Mouse (Mus musculus) skeletal muscle tissue, adult 2 months (tissue): ENCODE data around the gene Olfr559.

Experiments used
- DNase-seq: peaks from one replicate; pipeline ENCODE4 v3.0.0-alpha.2; 2012; ENCODE audit warnings: low read depth, low spot score

The Olfr559 gene

DNA sequence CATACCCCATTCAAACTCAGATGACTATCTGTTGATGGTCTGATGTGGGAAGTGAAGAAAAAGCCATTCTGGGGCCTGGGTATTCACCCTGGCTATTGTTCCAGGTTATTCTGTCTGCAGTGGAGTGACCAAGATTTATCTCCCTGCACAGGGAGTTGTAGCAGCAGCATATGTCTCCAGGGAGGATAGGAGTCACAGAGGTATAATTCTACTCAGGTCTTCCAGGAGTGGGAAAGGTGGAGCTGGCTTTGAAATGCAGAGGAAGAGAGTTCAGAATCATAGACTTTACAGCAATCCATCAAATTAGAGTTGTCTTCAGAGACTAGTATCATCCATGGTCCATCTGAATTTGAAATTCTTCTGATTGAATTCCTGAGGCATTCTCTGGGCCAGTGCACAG lies at the start of gene Olfr559:
Gene Olfr559 (minus strand): TSS at position 101 of the 400 bp plus-strand sequence.
- no peak for DNase-seq

DNA sequence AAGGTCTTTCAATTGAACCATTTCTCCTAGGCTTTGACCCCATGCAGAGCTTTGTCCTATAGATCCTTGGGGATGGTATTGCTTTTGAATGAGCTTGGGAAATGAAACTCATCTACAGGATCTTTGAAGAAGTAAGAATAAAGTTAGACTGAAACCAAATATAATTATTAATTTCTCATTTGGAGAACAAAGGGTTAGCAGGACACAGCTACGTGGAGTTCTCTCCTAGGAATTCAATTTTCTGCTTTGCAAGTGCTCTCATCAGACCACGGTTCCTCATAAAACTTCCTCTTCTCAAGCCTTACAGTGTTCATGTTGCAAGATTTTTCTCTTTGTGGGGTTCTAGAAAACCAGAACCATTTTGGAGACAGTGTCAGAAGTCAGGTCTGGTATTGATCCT lies 43.6 kb upstream of the Olfr559 start, which contains the start of gene Olfr561:
Gene Olfr561 (plus strand): TSS at position 301 of the 400 bp plus-strand sequence.
- no peak for DNase-seq

DNA sequence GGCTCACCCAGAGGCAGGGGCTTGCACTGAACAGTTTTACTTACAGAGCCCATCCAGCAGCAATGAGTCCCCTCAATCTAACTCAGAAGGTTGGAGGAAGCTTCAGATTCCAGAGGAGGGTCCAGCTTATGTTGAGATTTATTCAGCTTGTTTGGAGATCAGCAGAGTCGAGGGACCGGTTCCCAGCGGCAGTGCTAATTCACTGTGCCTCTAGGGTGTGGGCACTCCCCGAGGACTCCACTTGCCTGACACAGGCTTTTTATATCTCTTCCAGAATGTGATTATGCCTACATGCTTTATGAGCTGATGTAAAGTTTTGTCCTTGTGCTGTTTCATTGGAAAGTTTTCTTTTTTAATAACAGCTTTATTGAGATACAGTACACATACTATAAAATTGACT lies 32.0 kb upstream of the Olfr559 start, which contains the start of the genes Olfr560 and Olfr78:
Gene Olfr560 (minus strand): TSS at position 101 of the 400 bp plus-strand sequence.
Gene Olfr78 (minus strand): TSS at position 206 of the 400 bp plus-strand sequence.
- DNase-seq, result no peak

DNA sequence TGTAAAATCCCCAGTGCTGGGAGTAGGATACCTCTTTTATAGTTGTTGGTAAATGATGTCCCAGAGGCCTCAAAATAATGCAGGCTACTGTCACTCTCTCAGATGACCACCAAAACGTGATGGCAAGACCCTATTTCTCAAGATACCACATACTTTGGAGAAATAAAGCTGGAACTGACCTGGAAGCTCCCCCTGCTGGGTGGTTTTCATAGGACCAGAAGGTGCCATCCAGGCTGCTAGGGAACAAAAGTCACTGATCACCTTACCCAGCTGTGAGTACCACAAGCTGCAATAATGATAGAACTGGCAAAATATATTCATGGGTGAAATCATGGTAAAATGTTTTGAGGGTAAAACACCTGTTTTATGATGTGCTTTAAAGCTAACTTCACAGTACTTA lies 24.8 kb upstream of the Olfr559 start:
- no peak for DNase-seq

DNA sequence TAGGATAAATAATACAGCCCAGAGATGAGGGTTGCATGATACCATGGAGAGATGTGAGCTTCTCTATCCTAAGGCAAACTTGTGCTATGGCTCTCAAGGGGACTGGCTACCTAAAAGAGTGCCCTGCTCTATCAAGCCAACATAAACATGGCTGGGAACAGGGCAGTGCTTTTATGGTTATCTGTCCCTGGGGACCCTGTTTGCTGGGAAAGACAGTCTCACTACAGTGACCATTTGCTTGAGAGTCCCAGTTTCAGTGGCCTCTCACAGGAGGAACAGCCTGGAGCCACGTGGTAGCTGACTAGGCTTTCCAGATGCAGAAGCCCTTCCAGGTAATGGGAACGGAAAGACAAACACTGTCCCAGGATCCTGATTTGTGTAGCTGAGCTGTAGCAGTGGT lies 10.4 kb upstream of the Olfr559 start:
- no peak for DNase-seq

DNA sequence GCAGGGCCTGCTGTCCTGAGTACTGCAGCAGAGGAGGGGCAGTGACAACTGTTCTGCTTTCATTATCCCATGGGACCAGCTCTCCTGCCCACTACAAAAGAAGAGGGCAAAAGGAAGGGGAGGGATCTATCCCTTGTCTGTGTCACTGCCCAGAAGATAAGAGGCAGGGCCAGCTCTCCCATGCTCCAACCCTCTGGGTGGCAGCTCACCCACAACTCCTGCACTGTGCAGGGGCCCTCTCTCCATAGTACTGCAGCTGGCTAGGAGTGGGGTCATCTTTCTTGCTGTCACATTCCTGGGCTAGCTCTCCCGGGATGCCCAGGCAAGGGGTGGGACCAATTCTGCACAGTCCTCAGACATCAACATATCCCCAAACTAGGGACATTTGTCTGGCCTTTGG lies 6.5 kb upstream of the Olfr559 start:
- DNase-seq, result no peak

DNA sequence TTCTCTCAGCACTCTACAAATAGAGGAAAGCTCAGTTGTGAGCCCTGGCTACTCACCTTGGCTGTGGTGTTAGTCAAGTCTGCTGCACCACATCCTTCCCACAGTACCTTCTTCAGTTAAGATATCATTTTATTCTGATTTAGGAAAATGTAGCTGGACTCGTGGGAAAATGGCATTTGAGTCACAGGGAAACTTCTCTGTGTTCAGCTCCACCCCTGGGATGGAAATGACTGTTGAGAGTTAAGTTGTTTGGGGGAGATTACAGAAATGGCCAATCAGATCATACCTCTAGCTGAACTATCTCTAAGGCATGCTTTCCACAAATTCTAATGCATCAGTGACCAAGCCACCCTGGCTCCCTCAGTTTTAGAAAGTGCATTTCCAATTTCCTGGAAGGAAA lies 8.3 kb downstream of the Olfr559 start, which contains the start of gene Olfr33:
Gene Olfr33 (minus strand): TSS at position 101 of the 400 bp plus-strand sequence.
- no peak for DNase-seq

DNA sequence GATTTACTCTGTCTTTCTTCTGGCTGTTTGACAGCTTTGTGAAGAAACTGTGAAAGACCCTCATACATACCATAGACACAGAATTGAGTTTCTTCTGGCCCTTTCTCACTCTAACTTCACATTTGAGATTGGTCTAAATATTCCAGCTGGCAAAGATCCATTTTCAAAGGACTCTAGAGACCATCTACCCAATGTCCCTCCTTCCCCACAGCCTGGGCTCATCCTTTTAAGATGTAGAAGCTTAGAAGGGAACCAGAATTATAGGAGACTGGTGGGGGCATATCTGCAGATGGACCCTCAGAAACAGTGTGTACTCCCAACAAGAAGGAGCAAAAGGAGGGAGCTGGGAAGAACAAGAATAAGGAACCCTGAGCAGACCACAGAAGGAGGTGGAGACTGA lies 25.4 kb downstream of the Olfr559 start, which contains the start of gene Olfr558:
Gene Olfr558 (plus strand): TSS at position 301 of the 400 bp plus-strand sequence.
- no peak for DNase-seq

DNA sequence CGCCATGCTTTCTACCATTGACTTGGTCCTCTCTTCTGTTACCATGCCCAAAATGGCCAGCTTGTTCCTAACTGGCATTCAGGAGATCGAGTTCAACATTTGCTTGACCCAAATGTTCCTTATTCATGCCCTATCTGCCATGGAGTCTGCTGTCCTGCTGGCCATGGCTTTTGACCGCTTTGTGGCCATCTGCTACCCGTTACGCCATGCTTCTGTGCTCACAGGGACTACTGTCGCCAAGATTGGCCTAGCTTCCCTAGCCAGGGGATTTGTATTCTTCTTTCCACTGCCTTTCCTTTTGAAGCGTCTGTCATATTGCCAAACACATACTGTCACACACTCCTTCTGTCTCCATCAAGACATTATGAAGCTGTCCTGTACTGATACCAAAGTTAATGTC lies 28.8 kb downstream of the Olfr559 start:
- no peak for DNase-seq

DNA sequence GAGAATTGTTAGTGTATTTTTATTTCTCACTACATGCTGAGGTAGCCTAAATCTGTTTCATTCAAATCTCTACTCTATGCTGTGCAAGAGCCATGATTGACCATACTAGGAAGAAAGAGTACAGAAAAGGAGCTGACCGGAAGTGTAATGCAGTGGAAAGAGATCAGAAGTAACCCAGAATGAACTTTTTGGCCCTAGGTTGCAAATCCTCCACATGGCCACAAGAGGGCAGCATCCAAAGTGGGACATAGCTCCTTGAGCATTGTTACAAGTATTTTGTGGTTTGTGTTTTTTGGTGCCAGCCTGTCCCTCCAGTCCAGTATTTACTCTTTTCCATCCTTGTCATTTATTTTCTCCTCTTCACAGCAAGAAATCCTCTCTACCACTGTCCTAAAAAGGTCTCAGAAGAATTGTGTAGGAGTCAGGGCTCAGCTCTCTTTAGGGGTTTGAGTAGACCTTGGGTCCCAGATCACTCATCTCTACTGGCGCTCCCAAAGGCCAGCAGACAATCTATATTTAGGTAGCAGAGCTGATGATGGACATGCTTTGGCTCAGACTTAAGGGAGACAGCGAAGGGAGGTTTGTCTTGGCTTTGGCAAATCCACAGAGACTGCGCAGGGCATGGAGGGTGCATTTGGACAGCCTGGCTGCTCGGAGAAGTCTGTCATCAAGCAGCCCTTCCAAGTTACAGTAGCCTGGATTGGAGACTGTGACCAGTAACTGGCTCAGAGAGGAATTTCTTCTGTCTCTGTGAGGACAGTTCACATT lies 31.7 kb downstream of the Olfr559 start, which contains the start of gene Olfr557:
Gene Olfr557 (plus strand): TSS at position 553 of the 768 bp plus-strand sequence.
- no peak for DNase-seq

DNA sequence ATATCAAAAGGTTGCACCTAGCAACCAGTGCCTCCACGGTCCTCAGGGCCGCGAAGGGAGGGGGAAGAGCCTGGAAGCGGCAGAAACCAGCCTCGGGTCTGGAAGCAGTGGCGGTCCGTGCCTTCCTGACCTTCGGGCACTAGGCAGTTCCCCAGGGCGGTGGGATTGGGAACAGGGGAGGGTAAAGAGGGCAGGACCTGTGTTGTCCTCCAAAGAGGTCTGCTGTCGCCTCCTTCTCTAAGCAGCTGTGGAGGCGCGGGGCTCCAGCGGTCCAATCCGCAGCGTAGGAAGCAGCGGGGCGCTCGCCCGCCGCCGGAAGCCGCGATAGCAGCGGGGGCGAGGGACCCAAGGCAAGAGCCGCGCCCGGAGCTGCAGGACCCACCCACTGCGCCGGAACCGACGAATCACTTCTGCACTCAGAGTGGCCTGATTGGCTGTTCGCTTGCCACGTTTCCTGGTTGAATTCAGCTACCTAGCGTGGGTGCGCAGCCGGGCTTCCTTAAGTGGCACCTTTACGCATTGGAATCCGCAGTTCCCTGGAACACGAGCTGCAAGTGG lies 40.3 kb downstream of the Olfr559 start, which contains the start of gene Trim68:
Gene Trim68 (minus strand): TSS at position 384 of the 558 bp plus-strand sequence.
- DNase-seq, result peak; percentile 86

DNA sequence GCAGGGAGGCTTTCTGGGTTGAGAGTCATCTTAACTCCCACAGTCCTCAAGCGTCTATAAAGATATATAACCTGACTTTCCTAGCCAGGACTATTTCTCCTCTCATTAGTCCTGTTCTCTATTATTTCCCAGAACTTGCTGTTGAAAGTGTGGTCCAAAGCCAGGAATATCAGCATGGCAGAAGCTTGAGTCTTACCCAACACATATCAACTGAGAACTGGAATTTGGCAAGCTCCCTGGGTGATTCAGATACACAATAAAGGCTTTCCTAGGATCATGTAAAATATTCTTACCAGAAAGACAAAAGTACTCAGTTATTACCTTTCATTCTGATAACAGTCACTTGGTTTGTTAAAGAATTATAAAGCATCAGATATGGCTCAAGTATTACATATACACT lies 45.4 kb downstream of the Olfr559 start:
- DNase-seq, result no peak

DNA sequence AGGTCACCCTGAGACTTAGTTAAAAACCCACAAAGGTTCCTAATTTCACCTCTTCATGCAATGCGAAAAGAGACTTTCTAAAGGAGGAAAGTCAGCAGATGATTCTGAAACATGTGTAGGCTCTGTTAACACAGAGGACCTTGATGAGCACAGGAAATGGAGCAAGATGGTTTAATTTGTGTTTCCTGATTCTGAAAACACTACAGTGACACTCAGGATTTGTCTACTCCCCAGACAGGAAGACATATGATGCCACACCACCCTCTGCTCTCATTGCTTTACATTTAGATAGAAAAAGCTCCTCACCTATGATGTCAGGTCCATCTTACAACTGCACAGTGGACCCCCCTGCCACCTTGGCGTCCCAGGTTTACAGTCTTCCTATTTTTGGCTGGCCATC lies 51.1 kb downstream of the Olfr559 start:
- no peak for DNase-seq
